In the genomic region with DNA sequence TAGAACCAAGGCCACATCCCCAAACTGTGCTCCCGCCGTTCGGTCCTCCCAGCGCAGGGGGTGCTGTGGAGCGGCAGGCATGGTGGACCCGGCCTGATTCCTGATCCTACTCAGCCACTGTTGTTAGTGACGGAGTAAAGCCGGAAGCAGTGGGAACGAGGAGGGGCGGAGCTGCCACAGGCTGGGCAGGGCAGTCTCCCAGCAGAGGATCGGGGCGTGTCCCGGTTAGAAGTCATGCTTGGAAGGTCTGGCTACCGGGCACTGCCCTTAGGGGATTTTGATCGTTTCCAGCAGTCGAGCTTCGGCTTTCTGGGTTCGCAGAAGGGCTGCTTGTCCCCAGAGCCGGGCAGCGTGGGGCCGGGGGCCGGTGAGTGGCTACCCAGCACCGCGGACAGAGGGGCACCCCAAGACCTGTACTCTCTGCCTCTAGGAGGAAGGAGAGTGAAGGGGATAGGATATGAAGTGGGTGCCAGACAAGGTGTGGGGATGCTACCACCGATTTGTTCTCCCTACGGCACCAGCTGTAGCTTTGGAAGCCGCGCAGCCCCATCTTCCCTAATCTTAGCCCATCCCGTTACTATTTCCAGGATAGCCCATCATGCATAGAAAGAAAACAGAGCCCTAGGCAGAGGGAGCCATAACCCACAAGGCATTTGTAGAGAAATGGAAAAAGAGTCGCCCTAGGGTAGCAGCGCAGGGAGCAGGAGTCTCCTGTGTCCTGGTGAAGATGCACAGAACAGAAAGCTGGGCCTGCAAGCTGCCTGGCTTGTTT, we compare ENCODE assay signal across 7 mouse cellular contexts. TPM values are rescaled to one million over a fixed set of nuclear protein-coding genes. Genes with fewer than 3 reads are reported as not detected.
DNase-seq lines count a peak whose midpoint lies in the region; ATAC-seq lines count a peak whose summit lies in the region.

A gene (plus strand): TSS at position 132 of the 772 bp plus-strand sequence.

- H3K27me3 ChIP-seq in intestine, embryonic 15.5 days (replicated peaks), result no peaks in the 10 kb centered on the region
- no peaks in the 10 kb centered on the region for H3K27me3 ChIP-seq in midbrain, embryonic 10.5 days (ENCODE audit: low read depth, poor library complexity, severe bottlenecking)

- peak within 1 kb of the TSS; percentile 67 for H3K4me3 ChIP-seq in intestine, embryonic 15.5 days (replicated peaks)
- H3K4me3 ChIP-seq in midbrain, embryonic 10.5 days, result peak within 1 kb of the TSS; percentile 83

- H3K27ac ChIP-seq in intestine, embryonic 15.5 days, result peak within 1 kb of the TSS; percentile 61
- peak within 1 kb of the TSS; percentile 87 for H3K27ac ChIP-seq in midbrain, embryonic 10.5 days (replicated peaks)

- H3K36me3 ChIP-seq in intestine, embryonic 15.5 days, result no peaks in the 10 kb centered on the region
- peaks cover 26% of the 10 kb centered on the region for H3K36me3 ChIP-seq in midbrain, embryonic 10.5 days

- peaks cover 13% of the 10 kb centered on the region for H3K4me1 ChIP-seq in intestine, embryonic 15.5 days (replicated peaks)
- H3K4me1 ChIP-seq in midbrain, embryonic 10.5 days, result peaks cover 41% of the 10 kb centered on the region

- intact Hi-C loops in gastrocnemius, postnatal 36 days (cut with DNase I), result no loop called here
- intact Hi-C loops in left cerebral cortex, postnatal 25 days (cut with DNase I), result no loop called here

- ATAC-seq in intestine, embryonic 15.5 days, result peak; percentile 97

- peak within 1 kb of the TSS; percentile 83 for H3K4me2 ChIP-seq in intestine, embryonic 15.5 days (replicated peaks)

- peak within 1 kb of the TSS; percentile 72 for H3K9ac ChIP-seq in intestine, embryonic 15.5 days

- no peaks in the 10 kb centered on the region for H3K9me3 ChIP-seq in intestine, embryonic 15.5 days
- H3K9me3 ChIP-seq in midbrain, embryonic 10.5 days (replicated peaks), result no peaks in the 10 kb centered on the region

- peak; percentile 94 for DNase-seq in adrenal gland, adult 18-20 months (ENCODE audit: low spot score in 2 of 2)
- peak; percentile 96 for DNase-seq in embryo, embryonic 11 days
- peak; percentile 93 for DNase-seq in gastrocnemius, postnatal 36 days
- DNase-seq in left cerebral cortex, postnatal 25 days (ENCODE audit: low spot score in 2 of 2), result peak; percentile 91 to 96
- DNase-seq in midbrain, embryonic 10.5 days (ENCODE audit: low spot score), result peak; percentile 94
- peak; percentile 86 for DNase-seq in right cerebral cortex, postnatal 4 days

- under 1% methylated on average over 31 of the region's 31 CpGs for WGBS in intestine, embryonic 15.5 days
- WGBS in midbrain, embryonic 10.5 days, result under 1% methylated on average over 31 of the region's 31 CpGs

RNA-seq across cellular contexts. Expression of the gene that starts here (rescaled TPM):
- total RNA-seq in adrenal gland, adult 18-20 months (2021), result 10 to 100 TPM; 13.3 to 15.0 TPM
- total RNA-seq in gastrocnemius, postnatal 36 days (2021), result 1 to 10 TPM; 5.5 to 7.5 TPM
- 21.3 and 21.4 TPM in 2 replicates for polyA plus RNA-seq in intestine, embryonic 15.5 days (2015; fragmentation: Nextera tagmentation; extraction: Ambion mirVana)
- total RNA-seq in left cerebral cortex, postnatal 25 days (2021), result 10 to 100 TPM; 64.3 to 71.4 TPM
- 32.2 and 39.9 TPM in 2 replicates for polyA plus RNA-seq in midbrain, embryonic 10.5 days (2016; fragmentation: Nextera tagmentation; extraction: Ambion mirVana)

Comparison
In these comparisons a context has a peak if more than half of its experiments do, and no peak if none do; other contexts are left out.
1. Peak in every context shown above with its lines: DNase-seq, ATAC-seq, H3K4me3 ChIP-seq and H3K27ac ChIP-seq.
2. RNA of the gene that starts here (total RNA-seq): 64.3 to 71.4 TPM in left cerebral cortex, postnatal 25 days; 13.3 to 15.0 TPM in adrenal gland, adult 18-20 months and 5.5 to 7.5 TPM in gastrocnemius, postnatal 36 days; every median in the first group is over 4 times any median in the second.